Mouse (Mus musculus): ENCODE measurements at regions not wholly inside any gene's neighbourhood (a gene's known extent, or its start where the extent isn't known, plus 50 kb on each side); places are given as distances from the start of the nearest gene placed in this dataset.

- DNase-seq: no peak
Observed at GRCm38 (mm10) chr15:5414401-5414800, 170.4 kb upstream of the Ptger4 start.

GRCm38 (mm10) chr15:5416031-5416430, 172.0 kb upstream of the Ptger4 start:
- intact Hi-C loops (cut with DNase I; ENCODE audit: low total_unique reads): no loop called here
- no peak for DNase-seq

More at GRCm38 (mm10) chr15:5414401-5414800, 170.4 kb upstream of the Ptger4 start:
- intact Hi-C loops (cut with DNase I; ENCODE audit: low total_unique reads): no loop called here

GRCm38 (mm10) chr15:5426641-5427040, 182.7 kb upstream of the Ptger4 start:
- intact Hi-C loops (cut with DNase I; ENCODE audit: low total_unique reads): no loop called here
- DNase-seq: no peak

GRCm38 (mm10) chr15:5427319-5428048, 183.5 kb upstream of the Ptger4 start:
- intact Hi-C loops (cut with DNase I; ENCODE audit: low total_unique reads): no loop called here
- DNase-seq: no peak

- intact Hi-C loops (cut with DNase I; ENCODE audit: low total_unique reads): no loop called here
- DNase-seq: no peak
Observed at GRCm38 (mm10) chr15:5432018-5432417, 188.0 kb upstream of the Ptger4 start.

GRCm38 (mm10) chr15:5437020-5437419, 193.0 kb upstream of the Ptger4 start:
- DNase-seq: no peak
- intact Hi-C loops (cut with DNase I; ENCODE audit: low total_unique reads): no loop called here

- no peak for DNase-seq
- intact Hi-C loops (cut with DNase I; ENCODE audit: low total_unique reads): no loop called here
Observed at GRCm38 (mm10) chr15:5446040-5446755, 202.2 kb upstream of the Ptger4 start.

- no peak for DNase-seq
- intact Hi-C loops (cut with DNase I; ENCODE audit: low total_unique reads): no loop called here
Observed at GRCm38 (mm10) chr15:5446756-5447314, 202.8 kb upstream of the Ptger4 start.

GRCm38 (mm10) chr15:5447707-5448496, 203.9 kb upstream of the Ptger4 start:
- no peak for DNase-seq
- intact Hi-C loops (cut with DNase I; ENCODE audit: low total_unique reads): no loop called here

- intact Hi-C loops (cut with DNase I; ENCODE audit: low total_unique reads): no loop called here
- no peak for DNase-seq
Observed at GRCm38 (mm10) chr15:5459083-5459482, 215.1 kb upstream of the Ptger4 start.

GRCm38 (mm10) chr15:5459580-5459979, 215.6 kb upstream of the Ptger4 start:
- intact Hi-C loops (cut with DNase I; ENCODE audit: low total_unique reads): no loop called here
- no peak for DNase-seq

GRCm38 (mm10) chr15:5462651-5463050, 218.7 kb upstream of the Ptger4 start:
- intact Hi-C loops (cut with DNase I; ENCODE audit: low total_unique reads): no loop called here
- no peak for DNase-seq

GRCm38 (mm10) chr15:5464732-5465131, 220.7 kb upstream of the Ptger4 start:
- no peak for DNase-seq
- intact Hi-C loops (cut with DNase I; ENCODE audit: low total_unique reads): no loop called here

GRCm38 (mm10) chr15:5468535-5469073, 224.6 kb upstream of the Ptger4 start:
- intact Hi-C loops (cut with DNase I; ENCODE audit: low total_unique reads): no loop called here
- DNase-seq: no peak

- no peak for DNase-seq
- intact Hi-C loops (cut with DNase I; ENCODE audit: low total_unique reads): no loop called here
Observed at GRCm38 (mm10) chr15:5475389-5475995, 231.5 kb upstream of the Ptger4 start.

- DNase-seq: no peak
- intact Hi-C loops (cut with DNase I; ENCODE audit: low total_unique reads): no loop called here
Observed at GRCm38 (mm10) chr15:5493286-5493685, 249.3 kb upstream of the Ptger4 start.

GRCm38 (mm10) chr15:5495187-5495849, 251.3 kb upstream of the Ptger4 start:
- intact Hi-C loops (cut with DNase I; ENCODE audit: low total_unique reads): no loop called here
- no peak for DNase-seq

GRCm38 (mm10) chr15:5495954-5496353, 252.0 kb upstream of the Ptger4 start:
- DNase-seq: no peak
- intact Hi-C loops (cut with DNase I; ENCODE audit: low total_unique reads): no loop called here

GRCm38 (mm10) chr15:5504502-5504901, 260.5 kb upstream of the Ptger4 start:
- intact Hi-C loops (cut with DNase I; ENCODE audit: low total_unique reads): no loop called here
- DNase-seq: no peak

Data from gastrocnemius, postnatal 14 days (tissue).